Mouse (Mus musculus): Measurements from ENCODE around the gene Xpr1. TPM values are rescaled to one million over a fixed set of nuclear protein-coding genes. Genes with fewer than 3 reads are reported as not detected.

Xpr1 gene
- polyA plus RNA-seq, 1 experiment: 0.19 TPM

DNA sequence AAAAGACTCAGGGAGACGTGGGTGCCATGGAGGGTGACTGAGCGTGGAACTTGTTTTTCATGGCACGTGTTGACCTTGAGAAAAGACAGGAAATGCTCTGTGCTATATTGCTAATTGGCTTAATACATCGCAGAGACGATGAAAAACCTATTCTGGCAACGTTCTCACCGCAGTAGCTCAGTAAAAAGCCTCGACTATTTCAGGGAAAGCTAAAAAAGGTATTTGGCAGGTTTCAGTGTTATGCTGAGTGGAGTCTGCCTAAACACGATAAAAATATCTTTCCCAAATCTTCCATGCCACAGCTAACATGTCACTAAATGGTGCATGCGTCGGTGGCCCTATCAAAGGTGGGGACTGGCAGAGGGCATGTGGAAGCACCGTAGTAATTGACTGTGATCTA, 164.1 kb downstream of the Xpr1 start:
- no peaks in the 10 kb centered on the region for H3K36me3 ChIP-seq (ENCODE audit: control insufficient read depth)
- peaks cover 11% of the 10 kb centered on the region for H3K27me3 ChIP-seq (ENCODE audit: control insufficient read depth)
- H3K4me1 ChIP-seq (ENCODE audit: control insufficient read depth): peaks cover 18% of the 10 kb centered on the region
- H3K4me3 ChIP-seq (replicated peaks): no peak overlapping the region
- H3K9me3 ChIP-seq (ENCODE audit: control insufficient read depth, low read length): no peaks in the 10 kb centered on the region
- no peak for TF ChIP-seq TAL1 (IDR thresholded peaks at IDR 0.05; ENCODE audit: low read length)
- TF ChIP-seq GATA1 (IDR thresholded peaks at IDR 0.05; ENCODE audit: low read length): no peak

DNA sequence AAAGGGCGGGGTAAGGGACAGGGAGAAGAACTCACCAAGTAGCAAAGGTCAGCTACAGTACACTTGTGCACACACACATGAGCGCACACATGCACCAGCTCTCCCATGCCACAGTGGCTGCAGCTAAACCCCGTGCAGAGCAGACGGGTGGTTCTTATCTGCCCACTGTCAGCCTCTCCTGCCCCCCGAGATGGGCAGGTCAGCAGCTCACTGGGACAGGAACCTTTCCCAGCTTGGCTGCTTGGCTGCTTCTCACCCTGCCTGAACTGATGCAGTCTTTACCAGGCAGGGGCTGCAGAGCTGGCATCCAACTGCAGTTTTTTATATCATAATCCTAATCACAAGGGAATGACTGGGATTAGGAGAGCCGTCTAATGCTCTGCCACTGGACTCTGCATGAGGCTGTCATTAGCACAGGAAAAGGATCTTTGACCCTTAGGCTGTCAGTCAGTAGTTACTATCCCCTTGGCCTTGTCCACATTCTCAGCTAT, 164.5 kb downstream of the Xpr1 start:
- no peaks in the 10 kb centered on the region for H3K9me3 ChIP-seq (ENCODE audit: control insufficient read depth, low read length)
- H3K36me3 ChIP-seq (ENCODE audit: control insufficient read depth): no peaks in the 10 kb centered on the region
- H3K4me3 ChIP-seq (replicated peaks): no peak overlapping the region
- TF ChIP-seq TAL1 (IDR thresholded peaks at IDR 0.05; ENCODE audit: low read length): no peak
- no peak for TF ChIP-seq GATA1 (IDR thresholded peaks at IDR 0.05; ENCODE audit: low read length)
- H3K27me3 ChIP-seq (ENCODE audit: control insufficient read depth): peaks cover 16% of the 10 kb centered on the region
- peaks cover 18% of the 10 kb centered on the region for H3K4me1 ChIP-seq (ENCODE audit: control insufficient read depth)

DNA sequence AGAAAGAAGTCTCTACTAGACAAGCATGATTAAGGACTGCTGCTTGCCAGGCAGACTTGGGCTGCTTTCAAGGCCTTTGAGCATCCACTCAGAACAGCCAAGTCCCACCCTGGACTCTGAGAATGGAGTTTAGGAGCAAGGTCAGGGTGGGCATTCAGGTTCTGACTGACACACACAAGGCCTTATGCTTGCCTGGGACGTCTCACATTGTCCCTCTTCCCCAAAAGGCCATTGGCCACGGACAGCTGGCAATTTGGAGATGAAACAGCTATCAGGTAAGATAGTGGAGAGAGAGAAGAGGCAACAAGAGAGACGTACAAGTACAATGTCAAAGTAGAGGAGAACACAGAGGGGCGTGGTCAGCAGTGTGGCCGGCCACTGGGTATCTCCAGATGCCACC, 165.6 kb downstream of the Xpr1 start:
- Histone ChIP-seq H3K4me1 (ENCODE audit: control insufficient read depth) (peaks cover 18% of the 10 kb centered on the region), H3K9me3 (ENCODE audit: control insufficient read depth, low read length) (no peaks in the 10 kb centered on the region), H3K27me3 (ENCODE audit: control insufficient read depth) (peaks cover 27% of the 10 kb centered on the region), H3K36me3 (ENCODE audit: control insufficient read depth) (no peaks in the 10 kb centered on the region), H3K4me3 (replicated peaks) (no peak overlapping the region)
- TF ChIP-seq TAL1 (IDR thresholded peaks at IDR 0.05; ENCODE audit: low read length) (no peak), GATA1 (IDR thresholded peaks at IDR 0.05; ENCODE audit: low read length) (no peak)

DNA sequence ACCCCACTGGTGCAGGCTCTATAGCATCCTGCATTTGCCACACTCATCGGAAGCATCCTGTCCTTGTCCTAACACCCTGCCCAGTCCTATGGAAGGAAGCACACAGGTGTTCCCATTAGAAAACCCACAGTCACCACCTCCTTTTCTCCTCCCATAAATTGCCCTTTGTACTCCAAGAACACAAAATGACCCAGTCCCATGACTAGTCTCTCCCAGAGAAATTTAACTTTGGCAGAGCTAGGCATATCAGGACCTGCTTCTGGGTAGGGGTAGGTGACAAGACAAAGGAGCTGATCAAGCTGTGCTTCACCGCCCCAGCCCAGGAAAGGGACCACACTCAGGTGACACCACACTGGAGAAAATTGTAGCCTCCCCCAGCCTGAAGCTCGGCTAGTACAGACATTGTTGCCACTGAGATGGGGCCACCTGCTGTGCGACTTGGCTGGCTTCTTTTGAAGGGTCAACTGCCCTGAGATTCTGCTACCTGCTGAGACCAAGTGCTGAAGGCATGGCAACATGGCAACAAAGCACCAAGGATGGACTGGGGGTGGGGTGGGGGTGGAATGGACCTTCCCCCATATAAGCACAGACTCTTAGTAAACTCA, 166.6 kb downstream of the Xpr1 start:
- no peaks in the 10 kb centered on the region for H3K9me3 ChIP-seq (ENCODE audit: control insufficient read depth, low read length)
- no peak overlapping the region for H3K4me3 ChIP-seq (replicated peaks)
- H3K27me3 ChIP-seq (ENCODE audit: control insufficient read depth): peaks cover 36% of the 10 kb centered on the region
- H3K36me3 ChIP-seq (ENCODE audit: control insufficient read depth): no peaks in the 10 kb centered on the region
- peaks cover 18% of the 10 kb centered on the region for H3K4me1 ChIP-seq (ENCODE audit: control insufficient read depth)
- TF ChIP-seq GATA1 (IDR thresholded peaks at IDR 0.05; ENCODE audit: low read length) (no peak), TAL1 (IDR thresholded peaks at IDR 0.05; ENCODE audit: low read length) (no peak)

DNA sequence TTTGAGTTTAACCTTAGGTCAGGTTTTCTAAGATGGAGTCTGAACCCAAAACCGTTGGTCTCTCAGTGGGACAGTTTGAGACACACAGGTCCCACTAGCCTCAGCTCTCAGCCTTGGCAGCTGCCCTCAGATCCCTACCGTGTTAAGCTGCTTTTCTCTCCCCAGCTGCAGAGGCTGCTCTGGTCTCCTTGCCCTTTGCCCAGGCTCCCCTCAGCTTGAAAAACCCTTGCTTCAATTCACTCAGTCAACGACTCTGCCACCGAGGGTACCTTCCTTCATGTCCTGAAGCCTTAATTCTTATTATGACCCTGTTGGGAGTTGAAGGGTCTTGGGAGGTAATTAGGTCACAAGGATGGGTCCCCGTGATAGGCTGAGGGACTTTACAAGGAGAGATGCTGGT, 167.3 kb downstream of the Xpr1 start:
- Histone ChIP-seq H3K9me3 (ENCODE audit: control insufficient read depth, low read length) (no peaks in the 10 kb centered on the region; the same call in 1 of the 2 replicates), H3K4me1 (ENCODE audit: control insufficient read depth) (peaks cover 18% of the 10 kb centered on the region), H3K4me3 (replicated peaks) (no peak overlapping the region), H3K27me3 (ENCODE audit: control insufficient read depth) (peaks cover 44% of the 10 kb centered on the region), H3K36me3 (ENCODE audit: control insufficient read depth) (no peaks in the 10 kb centered on the region)
- TF ChIP-seq GATA1 (IDR thresholded peaks at IDR 0.05; ENCODE audit: low read length): no peak
- TF ChIP-seq TAL1 (IDR thresholded peaks at IDR 0.05; ENCODE audit: low read length): no peak

DNA sequence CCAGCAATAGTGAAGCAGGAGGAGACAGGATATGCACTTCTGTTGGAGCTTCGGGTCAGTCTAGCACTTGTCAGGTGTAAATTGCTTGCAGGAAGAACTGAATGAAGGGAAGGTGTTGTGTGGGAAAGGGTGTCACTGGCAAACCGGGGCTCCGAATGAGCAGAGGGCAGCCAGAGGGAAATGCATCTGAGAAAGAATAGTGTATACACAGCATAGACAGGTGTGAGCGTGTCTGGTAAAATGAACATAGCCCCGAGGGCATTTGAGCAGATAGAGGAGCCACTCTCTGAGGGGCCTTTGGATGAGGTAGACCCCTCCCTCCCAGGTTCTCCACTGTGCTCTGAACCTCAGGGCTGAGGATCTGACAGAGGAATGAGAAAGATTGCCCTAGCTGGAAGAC, 169.2 kb downstream of the Xpr1 start:
- TF ChIP-seq TAL1 (IDR thresholded peaks at IDR 0.05; ENCODE audit: low read length) (no peak), GATA1 (IDR thresholded peaks at IDR 0.05; ENCODE audit: low read length) (no peak)
- Histone ChIP-seq H3K27me3 (ENCODE audit: control insufficient read depth) (peaks cover 62% of the 10 kb centered on the region), H3K4me1 (ENCODE audit: control insufficient read depth) (peaks cover 17% of the 10 kb centered on the region), H3K36me3 (ENCODE audit: control insufficient read depth) (no peaks in the 10 kb centered on the region), H3K9me3 (ENCODE audit: control insufficient read depth, low read length) (no peaks in the 10 kb centered on the region; the same call in 1 of the 2 replicates), H3K4me3 (replicated peaks) (no peak overlapping the region)

DNA sequence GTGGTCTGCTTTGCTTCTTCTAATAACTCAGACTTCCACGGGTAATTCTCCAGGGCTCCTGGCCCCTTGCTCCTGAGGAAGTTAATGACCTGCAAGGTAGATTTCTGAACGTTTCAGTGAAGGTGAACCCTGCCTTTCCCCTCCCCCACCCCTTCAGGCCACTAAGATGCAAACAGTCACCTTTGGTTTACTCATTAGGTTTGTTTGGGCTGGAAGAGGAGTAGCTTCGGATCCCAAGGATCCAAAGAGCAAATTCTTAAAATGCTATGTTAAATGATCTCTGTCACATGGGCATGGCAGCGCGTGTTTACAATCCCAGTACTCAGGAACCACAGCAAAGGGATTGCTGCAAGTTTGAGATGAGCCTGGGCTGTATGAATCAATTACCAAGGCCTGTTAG, 169.8 kb downstream of the Xpr1 start:
- no peaks in the 10 kb centered on the region; the same call in 1 of the 2 replicates for H3K9me3 ChIP-seq (ENCODE audit: control insufficient read depth, low read length)
- no peaks in the 10 kb centered on the region for H3K36me3 ChIP-seq (ENCODE audit: control insufficient read depth)
- H3K4me1 ChIP-seq (ENCODE audit: control insufficient read depth): peaks cover 11% of the 10 kb centered on the region
- no peak for TF ChIP-seq TAL1 (IDR thresholded peaks at IDR 0.05; ENCODE audit: low read length)
- no peak for TF ChIP-seq GATA1 (IDR thresholded peaks at IDR 0.05; ENCODE audit: low read length)
- H3K27me3 ChIP-seq (ENCODE audit: control insufficient read depth): peaks cover 67% of the 10 kb centered on the region
- H3K4me3 ChIP-seq (replicated peaks): no peak overlapping the region

DNA sequence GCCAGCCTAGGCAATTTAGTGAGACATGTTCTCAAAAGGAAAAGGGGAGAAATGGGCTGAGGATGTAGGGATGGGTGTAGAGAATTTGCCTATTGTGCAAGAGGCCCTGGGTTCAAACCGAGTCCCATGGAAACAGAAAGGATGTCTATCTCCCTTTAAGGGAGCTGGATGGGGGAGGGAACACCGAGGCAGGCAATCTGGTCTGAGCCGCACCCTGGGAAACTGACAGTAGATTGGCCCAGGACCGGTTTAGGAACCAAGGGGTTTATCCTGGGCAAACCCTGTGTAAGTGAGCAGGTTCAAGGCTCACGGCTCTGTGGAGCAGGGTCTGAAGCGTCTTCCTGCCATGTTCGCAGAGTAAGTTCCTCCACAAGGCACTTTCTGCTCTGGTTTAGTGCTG, 171.7 kb downstream of the Xpr1 start:
- peaks cover 3% of the 10 kb centered on the region; the same call in 1 of the 2 replicates for H3K4me1 ChIP-seq (ENCODE audit: control insufficient read depth)
- TF ChIP-seq TAL1 (IDR thresholded peaks at IDR 0.05; ENCODE audit: low read length) (no peak), GATA1 (IDR thresholded peaks at IDR 0.05; ENCODE audit: low read length) (no peak)
- no peaks in the 10 kb centered on the region for H3K36me3 ChIP-seq (ENCODE audit: control insufficient read depth)
- no peak overlapping the region for H3K4me3 ChIP-seq (replicated peaks)
- H3K27me3 ChIP-seq (ENCODE audit: control insufficient read depth): peaks cover 81% of the 10 kb centered on the region
- H3K9me3 ChIP-seq (ENCODE audit: control insufficient read depth, low read length): no peaks in the 10 kb centered on the region; the same call in 1 of the 2 replicates

DNA sequence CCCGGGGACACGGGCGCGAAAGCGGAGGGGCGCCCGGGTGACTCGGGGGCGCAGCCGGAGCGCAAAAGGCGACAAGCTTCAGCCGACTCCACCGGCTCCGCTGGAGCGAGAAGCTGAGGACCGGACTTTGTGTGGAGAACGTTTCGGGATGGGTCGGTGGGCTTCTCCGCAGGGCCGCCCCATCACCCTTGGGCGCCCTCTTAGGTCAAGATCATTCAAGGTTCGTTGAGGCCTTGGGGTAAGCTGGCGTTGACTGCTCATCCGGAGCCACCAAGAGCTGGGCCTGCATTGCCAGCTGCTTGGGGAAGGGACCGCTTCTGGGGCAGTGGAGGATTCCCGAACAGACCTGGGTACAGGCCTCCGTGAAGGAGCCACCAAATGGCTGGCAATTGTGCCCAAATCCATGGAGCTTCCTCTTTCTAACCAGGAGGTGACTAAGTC, 172.4 kb downstream of the Xpr1 start:
- Histone ChIP-seq H3K9me3 (ENCODE audit: control insufficient read depth, low read length) (no peaks in the 10 kb centered on the region; the same call in 1 of the 2 replicates), H3K4me3 (replicated peaks) (no peak overlapping the region), H3K4me1 (ENCODE audit: control insufficient read depth) (peaks cover 3% of the 10 kb centered on the region; the same call in 1 of the 2 replicates), H3K36me3 (ENCODE audit: control insufficient read depth) (no peaks in the 10 kb centered on the region), H3K27me3 (ENCODE audit: control insufficient read depth) (peaks cover 79% of the 10 kb centered on the region)
- TF ChIP-seq GATA1 (IDR thresholded peaks at IDR 0.05; ENCODE audit: low read length): no peak
- no peak for TF ChIP-seq TAL1 (IDR thresholded peaks at IDR 0.05; ENCODE audit: low read length)
